Mouse (Mus musculus): ENCODE results near the gene Hint2. TPM values are rescaled to one million over a fixed set of nuclear protein-coding genes. Genes with fewer than 3 reads are reported as not detected.

Hint2 gene
- polyA plus RNA-seq, 1 experiment from 2014 or later = 159 TPM

- Histone ChIP-seq H3K27ac (ENCODE audit: low read depth) (no peak within 1 kb of the TSS), H3K27me3 (ENCODE audit: insufficient read depth, low read length) (peaks cover 25% of the 10 kb centered on the region; the same call in 1 of the 2 replicates), H3K4me1 (ENCODE audit: insufficient read depth) (peaks cover 10% of the 10 kb centered on the region), H3K36me3 (replicated peaks; ENCODE audit: insufficient read depth, low read length) (no peaks in the 10 kb centered on the region), H3K4me2 (ENCODE audit: low read depth, low read length) (peak within 1 kb of the TSS; percentile 87), H3K9me3 (ENCODE audit: low read length) (no peaks in the 10 kb centered on the region), H3K9ac (replicated peaks) (peak within 1 kb of the TSS; percentile 69), H3K4me3 (ENCODE audit: low read depth, low read length) (peak within 1 kb of the TSS; percentile 79)
- 2% methylated on average over 29 of the region's 41 CpGs for WGBS (ENCODE audit: insufficient replicate concordance)
- no peak for TF ChIP-seq EP300 (IDR thresholded peaks at IDR 0.05; ENCODE audit: low read depth)
- no peak for TF ChIP-seq CTCF (IDR thresholded peaks at IDR 0.05; ENCODE audit: low read depth)
- ATAC-seq = peak; percentile 97
- DNase-seq = peak; percentile 91
Observed at GRCm38 (mm10) chr4:43668782-43669427, 12.6 kb upstream of the Hint2 start, which contains the start of the genes Tmem8b and Fam221b. Gene Tmem8b, plus strand, starts transcription at chr4:43668971. Gene Fam221b, minus strand, starts transcription at chr4:43669145.

- H3K36me3 ChIP-seq (replicated peaks; ENCODE audit: insufficient read depth, low read length) = no peaks in the 10 kb centered on the region
- ATAC-seq = no peak
- DNase-seq = no peak
- peaks cover 10% of the 10 kb centered on the region for H3K4me1 ChIP-seq (ENCODE audit: insufficient read depth)
- H3K27ac ChIP-seq (ENCODE audit: low read depth) = no peak overlapping the region
- no peak overlapping the region for H3K9ac ChIP-seq (replicated peaks)
- peaks cover 41% of the 10 kb centered on the region for H3K27me3 ChIP-seq (ENCODE audit: insufficient read depth, low read length)
- TF ChIP-seq CTCF (IDR thresholded peaks at IDR 0.05; ENCODE audit: low read depth) (peak; percentile 62), EP300 (IDR thresholded peaks at IDR 0.05; ENCODE audit: low read depth) (no peak)
- no peak overlapping the region for H3K4me3 ChIP-seq (ENCODE audit: low read depth, low read length)
- H3K4me2 ChIP-seq (ENCODE audit: low read depth, low read length) = no peak overlapping the region
- 12% methylated on average over 4 of the region's 4 CpGs for WGBS (ENCODE audit: insufficient replicate concordance)
- no peaks in the 10 kb centered on the region for H3K9me3 ChIP-seq (ENCODE audit: low read length)
Observed at GRCm38 (mm10) chr4:43666412-43666811, 10.1 kb upstream of the Hint2 start.

- peaks cover 14% of the 10 kb centered on the region for H3K4me1 ChIP-seq (ENCODE audit: insufficient read depth)
- peak; percentile 34 for TF ChIP-seq CTCF (IDR thresholded peaks at IDR 0.05; ENCODE audit: low read depth)
- no peak for TF ChIP-seq EP300 (IDR thresholded peaks at IDR 0.05; ENCODE audit: low read depth)
- H3K9ac ChIP-seq (replicated peaks) = no peak overlapping the region
- WGBS (ENCODE audit: insufficient replicate concordance) = 70% methylated on average over 4 of the region's 4 CpGs
- H3K4me3 ChIP-seq (ENCODE audit: low read depth, low read length) = peak overlapping the region; percentile 93
- H3K4me2 ChIP-seq (ENCODE audit: low read depth, low read length) = peak overlapping the region; percentile 96
- H3K9me3 ChIP-seq (ENCODE audit: low read length) = no peaks in the 10 kb centered on the region
- no peak for DNase-seq
- H3K27ac ChIP-seq (ENCODE audit: low read depth) = no peak overlapping the region
- no peak for ATAC-seq
- no peaks in the 10 kb centered on the region for H3K36me3 ChIP-seq (replicated peaks; ENCODE audit: insufficient read depth, low read length)
- H3K27me3 ChIP-seq (ENCODE audit: insufficient read depth, low read length) = 0 out of 2 replicates have a peak, but pooled peaks cover 2% of the 10 kb centered on the region
Observed at GRCm38 (mm10) chr4:43657146-43657545, 880 bp upstream of the Hint2 start.

- Histone ChIP-seq H3K4me1 (ENCODE audit: insufficient read depth) (peaks cover 14% of the 10 kb centered on the region), H3K4me2 (ENCODE audit: low read depth, low read length) (peak overlapping the region; percentile 96), H3K36me3 (replicated peaks; ENCODE audit: insufficient read depth, low read length) (no peaks in the 10 kb centered on the region), H3K27me3 (ENCODE audit: insufficient read depth, low read length) (no peaks in the 10 kb centered on the region), H3K9me3 (ENCODE audit: low read length) (no peaks in the 10 kb centered on the region), H3K9ac (replicated peaks) (peak overlapping the region; percentile 89), H3K4me3 (ENCODE audit: low read depth, low read length) (peak overlapping the region; percentile 93), H3K27ac (ENCODE audit: low read depth) (peak overlapping the region; percentile 97)
- TF ChIP-seq CTCF (IDR thresholded peaks at IDR 0.05; ENCODE audit: low read depth) = no peak
- TF ChIP-seq EP300 (IDR thresholded peaks at IDR 0.05; ENCODE audit: low read depth) = no peak
- DNase-seq (no peak), ATAC-seq (peak; percentile 40)
- WGBS (ENCODE audit: insufficient replicate concordance) = 8% methylated on average over 34 of the region's 34 CpGs
Observed at GRCm38 (mm10) chr4:43655656-43656338, 469 bp downstream of the Hint2 start.

GRCm38 (mm10) chr4:43653161-43654015 lies 2.9 kb downstream of the Hint2 start, which contains the start of gene Spag8:
Gene Spag8, minus strand, starts transcription at chr4:43653594.
- H3K4me1 ChIP-seq (ENCODE audit: insufficient read depth) = peaks cover 14% of the 10 kb centered on the region
- 0 out of 2 replicates have a peak within 1 kb of the TSS, but pooled peaks have one; percentile 6 for H3K4me3 ChIP-seq (ENCODE audit: low read depth, low read length)
- H3K27ac ChIP-seq (ENCODE audit: low read depth) = no peak within 1 kb of the TSS
- no peaks in the 10 kb centered on the region for H3K36me3 ChIP-seq (replicated peaks; ENCODE audit: insufficient read depth, low read length)
- H3K27me3 ChIP-seq (ENCODE audit: insufficient read depth, low read length) = no peaks in the 10 kb centered on the region
- peak within 1 kb of the TSS; percentile 26; the same call in 1 of the 2 replicates for H3K9ac ChIP-seq (replicated peaks)
- peaks cover 3% of the 10 kb centered on the region; the same call in 1 of the 2 replicates for H3K9me3 ChIP-seq (ENCODE audit: low read length)
- DNase-seq (peak; percentile 53), ATAC-seq (no peak)
- peak within 1 kb of the TSS; percentile 61 for H3K4me2 ChIP-seq (ENCODE audit: low read depth, low read length)
- TF ChIP-seq EP300 (IDR thresholded peaks at IDR 0.05; ENCODE audit: low read depth) (no peak), CTCF (IDR thresholded peaks at IDR 0.05; ENCODE audit: low read depth) (no peak)
- 23% methylated on average over 24 of the region's 24 CpGs for WGBS (ENCODE audit: insufficient replicate concordance)

All from liver, postnatal 0 days (tissue).